Mouse (Mus musculus) cerebellum, postnatal 10 days (tissue): ENCODE measurements around the gene Gm37240.
A peak's percentile ranks its signal among the peaks of the same experiment; 100 is the strongest.

Experiments
- DNase-seq, 2 experiments: peaks; one replicate each; pipeline ENCODE4 v3.0.0; 2021; ENCODE audit warnings: mixed read lengths in 2 of 2

Gene Gm37240

GRCm38 (mm10) chr3:85110762-85111161 is 776.6 kb downstream of the Gm37240 start:
- DNase-seq, result no peak

- no peak for DNase-seq
These were observed 778.1 kb downstream of the Gm37240 start for GRCm38 (mm10) chr3:85109221-85109620.

- no peak for DNase-seq
These were observed 778.9 kb downstream of the Gm37240 start for GRCm38 (mm10) chr3:85108396-85108795.

DNA sequence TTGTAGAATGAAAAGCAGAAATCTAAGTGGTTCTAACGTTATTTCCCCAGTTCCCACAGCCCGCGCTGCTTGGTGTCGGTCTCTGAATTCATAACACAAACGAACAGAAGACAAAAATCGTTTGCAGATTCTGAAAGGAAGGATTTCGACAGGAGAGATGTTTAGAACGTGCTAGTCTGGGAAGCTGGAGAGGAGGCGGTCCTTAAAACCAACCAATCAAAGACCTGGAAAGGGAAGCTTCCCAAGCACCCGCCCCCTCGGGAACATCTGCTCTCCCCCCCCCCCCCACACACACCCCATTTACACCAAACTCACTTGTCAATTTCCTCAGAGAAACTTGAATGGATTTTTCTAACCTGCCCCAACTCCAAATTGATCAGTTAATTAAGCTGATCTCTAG is 780.4 kb downstream of the Gm37240 start:
- no peak for DNase-seq

DNA sequence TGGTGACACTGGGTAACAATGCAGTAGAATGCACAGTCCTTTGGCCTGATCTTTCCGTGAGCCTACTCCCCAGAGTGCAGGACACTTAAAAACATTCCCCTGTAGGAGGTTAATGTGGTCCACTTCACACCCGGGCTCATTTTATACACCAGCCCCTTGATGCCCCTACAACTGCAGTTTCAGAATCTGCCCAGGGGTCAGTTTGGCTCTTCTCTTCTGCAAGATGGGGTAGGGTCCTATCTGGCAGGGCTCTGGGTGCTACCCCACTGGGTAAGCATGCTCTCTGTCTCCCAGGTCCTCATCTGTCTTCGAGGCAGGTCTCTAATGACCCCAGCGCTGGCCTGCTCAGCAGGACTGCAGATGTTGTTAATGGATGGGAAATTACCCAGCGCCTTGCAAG is 783.0 kb downstream of the Gm37240 start:
- no peak for DNase-seq

DNA sequence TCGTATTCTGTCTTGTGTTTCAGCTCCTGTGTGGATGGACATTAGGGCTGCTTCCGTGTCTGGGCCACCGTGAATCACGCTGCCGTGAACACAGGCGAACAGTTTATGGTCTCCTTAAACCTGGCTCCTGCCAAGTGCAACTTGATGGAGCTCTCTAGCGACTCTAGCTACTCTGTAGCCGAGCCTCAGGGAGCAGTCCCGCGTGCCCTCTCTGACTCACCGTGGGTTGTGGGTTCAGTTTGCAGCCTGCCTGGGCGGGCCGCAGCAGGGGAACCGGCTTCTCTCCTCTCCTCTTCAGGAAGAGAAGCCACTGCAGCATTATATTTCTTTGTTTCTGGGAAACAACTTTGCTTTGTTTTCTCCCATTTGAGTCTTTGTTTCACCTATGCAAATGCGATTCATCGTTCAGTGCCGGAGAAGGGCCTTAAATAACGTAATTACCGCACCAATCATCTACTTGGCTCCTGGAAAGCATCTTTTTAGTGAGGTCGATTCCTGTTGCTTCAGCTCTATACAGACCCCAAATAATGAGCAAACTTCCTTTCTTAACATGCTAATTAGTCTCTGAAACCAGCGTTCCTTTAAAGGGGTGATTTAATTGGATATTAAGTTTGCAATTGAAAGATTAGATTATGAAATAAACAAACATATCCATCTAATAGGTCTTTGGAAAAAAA is 806.3 kb downstream of the Gm37240 start:
- no peak for DNase-seq

DNA sequence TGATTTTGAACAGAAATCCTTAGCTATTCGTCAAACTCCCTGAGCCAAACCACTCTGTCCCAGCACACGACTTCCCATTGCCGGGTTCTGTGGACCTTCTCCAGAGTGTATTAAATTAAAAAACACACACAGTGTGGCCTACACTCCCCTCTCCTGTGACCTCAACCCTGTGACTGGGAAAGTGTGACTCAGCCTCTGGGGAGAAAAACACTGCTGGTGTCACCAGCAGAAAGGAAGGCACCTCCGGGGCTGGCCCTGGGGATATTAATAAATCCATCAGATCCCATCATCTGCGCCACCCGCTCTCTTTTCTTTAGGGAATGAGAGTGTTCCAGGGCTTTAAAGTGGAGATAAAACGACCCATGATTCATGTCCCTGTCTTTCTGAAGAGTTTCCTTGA is 823.2 kb downstream of the Gm37240 start:
- no peak for DNase-seq

DNA sequence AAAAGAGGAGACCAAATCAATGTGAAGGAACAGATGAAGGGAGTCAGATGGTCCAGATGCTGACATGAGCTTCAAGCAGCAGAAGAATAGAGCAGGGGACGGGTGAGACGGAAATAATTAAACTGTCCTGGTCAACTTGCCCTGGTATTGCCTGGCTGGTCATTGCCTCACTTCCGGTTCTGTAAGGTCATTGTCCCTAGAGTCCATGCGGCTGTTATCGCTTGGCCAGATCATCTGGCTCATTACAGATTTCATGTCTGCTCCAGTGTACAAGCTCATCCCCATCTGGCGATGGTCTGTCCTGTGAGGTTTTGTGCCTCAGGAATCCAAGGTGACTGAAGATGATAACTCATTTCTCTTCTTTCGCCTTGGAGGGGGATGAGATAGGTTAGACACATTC is 827.2 kb downstream of the Gm37240 start:
- DNase-seq, result no peak

- no peak for DNase-seq
These were observed 830.1 kb downstream of the Gm37240 start for GRCm38 (mm10) chr3:85057245-85057644.

GRCm38 (mm10) chr3:85053526-85053925 is 833.8 kb downstream of the Gm37240 start:
- no peak for DNase-seq

- no peak for DNase-seq
These were observed 835.1 kb downstream of the Gm37240 start for GRCm38 (mm10) chr3:85052196-85052595.

- DNase-seq, result no peak
These were observed 838.7 kb downstream of the Gm37240 start for GRCm38 (mm10) chr3:85048569-85048968.

DNA sequence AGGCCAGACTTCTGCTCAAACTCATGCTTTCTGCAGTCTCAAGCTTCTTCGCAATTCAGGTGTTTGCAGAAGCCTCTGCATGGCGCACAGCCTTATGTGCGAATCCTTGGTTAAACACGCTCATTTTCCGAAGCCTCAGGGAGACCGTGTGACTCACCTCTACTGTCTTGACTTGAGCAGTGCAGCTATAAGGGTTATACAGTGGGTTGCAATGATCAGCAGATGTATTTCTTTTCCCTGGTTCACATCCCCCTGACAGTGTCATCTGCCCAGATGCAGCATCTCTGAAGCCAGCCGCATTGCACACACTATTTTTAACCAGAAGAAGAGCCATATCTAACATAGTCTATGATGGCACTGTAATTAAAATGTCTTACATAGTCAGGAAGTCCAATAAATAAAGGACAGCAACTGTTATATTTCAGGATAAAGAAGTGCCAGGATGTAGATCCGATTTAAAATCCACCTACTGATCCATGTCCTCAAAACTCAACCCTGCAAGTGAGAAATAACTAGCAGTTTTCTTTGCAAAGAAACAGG is 843.6 kb downstream of the Gm37240 start:
- DNase-seq, result no peak

DNA sequence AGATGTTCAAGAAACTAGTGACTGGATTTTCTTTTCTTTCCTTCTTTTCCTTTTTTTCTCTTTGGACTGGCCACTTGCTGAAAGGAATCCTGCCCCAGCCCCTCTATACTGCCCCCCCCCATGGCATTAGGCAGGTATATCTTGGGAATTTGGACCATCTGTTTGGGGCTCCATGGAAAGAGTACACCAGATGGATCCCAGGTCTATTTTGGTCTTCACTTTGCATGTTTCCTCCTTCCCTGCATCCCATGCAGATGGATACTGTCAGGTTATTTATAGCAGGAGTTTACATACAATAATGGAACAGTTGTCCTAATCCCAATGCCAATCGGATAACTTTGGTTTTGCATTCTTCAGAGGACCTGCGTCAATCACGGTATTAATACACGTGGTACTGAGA is 845.2 kb downstream of the Gm37240 start:
- DNase-seq, result peak; percentile 52 to 57

GRCm38 (mm10) chr3:85029141-85029540 is 858.2 kb downstream of the Gm37240 start:
- no peak for DNase-seq

- peak in 1 of 2 experiments; percentile 21 for DNase-seq
These were observed 862.3 kb downstream of the Gm37240 start for GRCm38 (mm10) chr3:85024817-85025705.

GRCm38 (mm10) chr3:85024237-85024636 is 863.1 kb downstream of the Gm37240 start:
- DNase-seq, result no peak

GRCm38 (mm10) chr3:85022800-85023199 is 864.5 kb downstream of the Gm37240 start:
- DNase-seq, result no peak

- no peak for DNase-seq
These were observed 865.5 kb downstream of the Gm37240 start for GRCm38 (mm10) chr3:85021816-85022215.

DNA sequence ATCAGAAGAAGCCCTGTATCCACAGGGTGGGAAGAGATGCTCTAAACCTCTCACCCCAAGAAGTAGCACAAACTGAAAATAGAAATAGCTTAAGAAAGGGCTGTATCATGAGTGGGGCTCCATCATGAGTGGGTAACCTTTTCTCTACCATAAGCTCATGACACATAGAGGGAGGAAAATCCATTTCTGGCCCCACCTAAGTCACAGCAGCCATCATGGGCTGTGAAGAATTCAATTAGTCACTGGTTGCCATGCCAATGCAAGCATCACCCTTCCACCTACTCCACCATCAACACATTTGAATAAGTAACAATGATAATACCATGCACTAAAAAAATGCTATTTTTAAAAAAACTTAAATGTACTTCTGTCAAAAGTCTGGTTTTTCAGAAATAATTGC is 867.2 kb downstream of the Gm37240 start:
- no peak for DNase-seq

DNA sequence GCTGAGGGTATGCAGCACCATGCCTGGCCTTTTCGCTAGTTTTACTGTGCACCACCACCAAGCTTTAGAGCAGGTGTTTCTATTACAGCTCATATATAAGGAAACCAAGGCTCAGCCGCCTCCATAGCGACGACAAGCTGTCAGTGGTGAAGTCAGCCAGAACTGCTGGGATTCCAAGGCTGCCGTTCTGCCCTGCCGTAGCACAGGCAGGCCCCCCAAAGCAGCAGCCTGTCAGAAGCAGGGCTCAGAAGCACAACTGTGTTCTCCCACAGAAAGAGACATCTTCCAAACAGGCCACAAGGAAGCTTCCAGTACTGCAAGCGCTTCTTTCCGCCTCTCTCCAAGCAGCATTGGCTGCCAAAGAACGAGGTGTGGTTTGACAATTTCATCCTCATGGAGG is 871.7 kb downstream of the Gm37240 start:
- DNase-seq, result peak; percentile 48 to 54

DNA sequence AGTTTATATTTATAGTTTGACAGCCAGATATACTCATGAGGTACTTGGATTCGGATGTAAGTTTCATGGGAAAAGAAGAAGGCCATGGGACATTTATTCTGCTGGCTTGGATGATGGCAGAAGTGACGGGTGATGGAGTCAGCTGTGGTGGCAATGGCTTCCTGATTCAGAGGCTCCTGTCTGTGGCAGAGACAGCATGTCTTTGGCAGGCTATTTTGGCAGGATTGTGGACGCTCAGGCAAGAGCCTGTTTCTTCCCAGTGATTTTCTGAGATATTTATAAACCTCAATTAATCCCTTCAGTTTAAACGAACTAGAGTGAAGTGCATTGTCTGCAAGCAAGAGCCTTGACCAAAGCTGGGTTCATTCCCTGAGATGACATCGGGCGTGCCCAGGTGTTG is 874.4 kb downstream of the Gm37240 start:
- DNase-seq, result peak; percentile 49

DNA sequence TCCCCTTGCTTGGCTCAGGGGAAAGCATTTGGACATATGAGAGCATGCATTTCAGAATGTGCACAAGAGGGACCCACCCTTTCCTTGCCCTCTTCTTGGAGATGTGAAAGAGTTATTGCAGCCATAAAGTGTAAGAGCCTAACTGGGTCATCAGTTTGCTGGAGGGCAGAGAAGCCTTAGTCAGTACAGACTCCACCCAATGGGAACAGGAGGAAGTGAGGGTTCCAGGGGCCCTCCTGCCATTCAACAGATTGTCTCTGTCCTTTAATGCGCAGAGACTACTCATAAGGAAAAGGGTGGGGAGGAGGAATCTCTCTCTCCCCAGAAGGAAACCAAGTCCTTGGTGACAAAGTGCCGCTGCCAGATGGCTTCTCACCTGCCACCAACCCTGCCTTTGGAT is 882.1 kb downstream of the Gm37240 start:
- peak in 1 of 2 experiments; percentile 17 for DNase-seq

GRCm38 (mm10) chr3:84988880-84989279 is 898.4 kb downstream of the Gm37240 start:
- no peak for DNase-seq
